Mouse (Mus musculus) kidney, postnatal 14 days (tissue): ENCODE data around the gene Ndufs2.
A peak's percentile ranks its signal among the peaks of the same experiment; 100 is the strongest.

Experiments used
- DNase-seq: peaks from one replicate; pipeline ENCODE4 v3.0.0; 2022; ENCODE audit warnings: mixed read lengths

Ndufs2 gene

GRCm38 (mm10) chr1:171226780-171227179, 24.4 kb downstream of the Ndufs2 start:
- no peak for DNase-seq

- no peak for DNase-seq
Measured at GRCm38 (mm10) chr1:171224857-171225256, 26.3 kb downstream of the Ndufs2 start, which contains the start of gene Apoa2. Gene Apoa2, plus strand, starts transcription at chr1:171225054.

GRCm38 (mm10) chr1:171223796-171224195, 27.4 kb downstream of the Ndufs2 start:
- peak; percentile 58 for DNase-seq

- DNase-seq: no peak
Measured at GRCm38 (mm10) chr1:171223168-171223567, 28.0 kb downstream of the Ndufs2 start.

GRCm38 (mm10) chr1:171222238-171223155, 28.7 kb downstream of the Ndufs2 start, which contains the start of gene Tomm40l:
Gene Tomm40l, minus strand, starts transcription at chr1:171222514.
- DNase-seq: peak; percentile 97

GRCm38 (mm10) chr1:171221281-171222193, 29.7 kb downstream of the Ndufs2 start:
- DNase-seq: peak; percentile 35

- DNase-seq: peak; percentile 89
Measured at GRCm38 (mm10) chr1:171220871-171221270, 30.3 kb downstream of the Ndufs2 start.

GRCm38 (mm10) chr1:171216241-171216955, 34.8 kb downstream of the Ndufs2 start:
- no peak for DNase-seq

- peak; percentile 53 for DNase-seq
Measured at GRCm38 (mm10) chr1:171213801-171214496, 37.2 kb downstream of the Ndufs2 start, which contains the start of gene Nr1i3. Gene Nr1i3, plus strand, starts transcription at chr1:171213970.

- no peak for DNase-seq
Measured at GRCm38 (mm10) chr1:171212854-171213253, 38.3 kb downstream of the Ndufs2 start.

GRCm38 (mm10) chr1:171209409-171209808, 41.8 kb downstream of the Ndufs2 start:
- no peak for DNase-seq

GRCm38 (mm10) chr1:171205704-171206493, 45.3 kb downstream of the Ndufs2 start:
- no peak for DNase-seq

GRCm38 (mm10) chr1:171204249-171204644, 46.9 kb downstream of the Ndufs2 start:
- no peak for DNase-seq

GRCm38 (mm10) chr1:171203471-171204248, 47.5 kb downstream of the Ndufs2 start:
- no peak for DNase-seq

GRCm38 (mm10) chr1:171200769-171201168, 50.4 kb downstream of the Ndufs2 start:
- no peak for DNase-seq

GRCm38 (mm10) chr1:171199532-171199931, 51.7 kb downstream of the Ndufs2 start:
- DNase-seq: no peak

GRCm38 (mm10) chr1:171195887-171196397, 55.2 kb downstream of the Ndufs2 start, which contains the start of gene Pcp4l1:
Gene Pcp4l1, minus strand, starts transcription at chr1:171196268.
- DNase-seq: peak; percentile 68

- no peak for DNase-seq
Measured at GRCm38 (mm10) chr1:171195046-171195822, 56.0 kb downstream of the Ndufs2 start.
